Mouse (Mus musculus): Measurements from ENCODE around the gene Mtfp1.
"Not testable (repeated sequence)": the region's sequence is repeated elsewhere in the genome, so short reads cannot be mapped to it uniquely, and the experiment has no call there.

The Mtfp1 gene

DNA sequence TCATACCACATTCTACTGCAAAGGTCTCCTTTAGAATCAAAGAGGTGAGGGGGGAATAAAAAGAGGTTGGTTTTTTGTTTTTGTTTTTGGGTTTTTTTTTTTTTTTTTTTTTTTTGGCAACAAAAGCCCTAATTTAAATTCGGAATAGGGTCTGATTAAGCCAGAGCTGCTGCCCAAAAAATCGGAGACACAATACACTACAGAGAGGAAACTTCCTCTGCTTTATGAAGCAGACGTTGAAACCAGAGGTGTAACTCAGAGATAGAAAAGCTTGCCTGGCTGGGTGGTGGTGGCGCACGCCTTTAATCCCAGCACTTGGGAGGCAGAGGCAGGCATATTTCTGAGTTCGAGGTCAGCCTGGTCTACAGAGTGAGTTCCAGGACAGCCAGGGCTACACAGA lies 19.3 kb upstream of the Mtfp1 start:
- not testable (repeated sequence) for DNase-seq (ENCODE audit: low spot score in 2 of 2)

DNA sequence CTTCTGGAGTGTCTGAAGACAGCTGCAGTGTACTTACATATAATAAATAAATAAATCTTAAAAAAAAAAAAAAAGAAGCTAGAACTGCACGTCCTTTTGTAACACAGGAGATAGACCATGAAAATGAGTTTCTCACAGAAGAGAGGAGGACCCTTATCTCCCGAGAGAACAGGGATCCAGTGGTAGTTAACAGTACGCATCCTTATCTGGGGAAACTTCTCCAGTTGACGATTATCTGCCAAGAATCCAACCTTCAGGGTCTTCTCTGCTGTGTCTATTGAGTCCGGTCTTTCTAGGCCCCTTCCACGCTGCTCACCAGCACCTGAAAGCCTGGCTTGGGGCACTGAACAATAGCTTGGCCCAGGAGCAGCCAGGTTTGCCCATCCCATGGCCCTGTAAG lies 18.7 kb upstream of the Mtfp1 start:
- DNase-seq (ENCODE audit: low spot score in 2 of 2): no peak

DNA sequence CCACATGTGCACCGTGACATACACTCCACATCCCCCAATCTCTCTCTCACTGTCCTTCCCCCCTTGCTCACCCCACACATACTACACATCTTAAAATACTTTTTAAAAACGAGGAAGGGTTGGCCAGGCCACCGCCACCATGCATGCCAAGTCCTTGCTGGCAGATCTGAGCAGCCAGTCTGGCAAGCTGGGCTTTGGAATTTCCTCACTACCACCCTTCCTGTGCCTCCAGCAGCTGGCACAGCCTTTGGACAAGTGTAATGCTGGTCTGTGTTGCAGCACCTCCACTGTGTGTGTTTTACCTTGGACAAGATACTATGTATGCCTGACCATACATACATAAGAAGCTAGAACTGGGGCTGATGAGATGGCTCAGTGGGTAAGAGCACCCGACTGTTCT lies 18.3 kb upstream of the Mtfp1 start:
- no peak for DNase-seq (ENCODE audit: low spot score in 2 of 2)

DNA sequence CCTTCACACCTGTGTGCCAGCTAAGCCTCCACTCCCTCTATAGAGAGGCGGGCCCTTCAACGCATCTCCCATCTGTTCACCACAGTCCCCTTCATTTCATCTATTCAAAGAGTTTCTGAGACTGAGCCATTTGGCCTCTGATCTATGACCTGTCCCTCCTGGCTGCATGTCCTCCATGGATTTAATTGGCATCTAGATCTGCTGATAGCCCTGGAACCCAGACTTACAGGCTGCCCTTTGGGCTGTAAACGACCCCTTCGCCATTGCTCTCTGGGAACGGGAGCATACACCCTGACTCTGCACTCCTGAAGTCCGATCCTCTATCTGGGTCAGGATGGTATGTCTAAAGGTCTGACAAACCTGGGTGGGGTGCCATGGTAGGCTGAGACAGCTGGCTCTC lies 17.6 kb upstream of the Mtfp1 start:
- no peak for DNase-seq (ENCODE audit: low spot score in 2 of 2)

DNA sequence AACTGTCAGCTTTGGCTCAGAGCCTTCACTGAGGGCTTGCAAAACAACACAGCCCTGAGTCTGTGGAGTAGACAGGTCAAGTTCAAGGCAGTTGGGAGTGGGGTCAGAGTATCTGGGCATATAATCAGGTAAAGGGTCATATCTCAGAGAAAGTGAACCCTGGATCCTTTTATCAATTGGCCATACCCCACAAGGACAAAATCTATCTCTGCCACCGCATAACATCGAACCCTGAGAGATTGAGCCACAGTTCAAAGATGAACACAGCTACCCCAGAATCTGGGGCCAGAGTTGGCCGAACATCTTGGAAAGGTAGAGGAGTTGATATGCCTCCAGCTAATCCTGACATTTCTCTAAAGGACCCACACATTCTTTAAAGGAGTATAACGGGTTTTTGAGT lies 16.8 kb upstream of the Mtfp1 start:
- no peak for DNase-seq (ENCODE audit: low spot score in 2 of 2)

DNA sequence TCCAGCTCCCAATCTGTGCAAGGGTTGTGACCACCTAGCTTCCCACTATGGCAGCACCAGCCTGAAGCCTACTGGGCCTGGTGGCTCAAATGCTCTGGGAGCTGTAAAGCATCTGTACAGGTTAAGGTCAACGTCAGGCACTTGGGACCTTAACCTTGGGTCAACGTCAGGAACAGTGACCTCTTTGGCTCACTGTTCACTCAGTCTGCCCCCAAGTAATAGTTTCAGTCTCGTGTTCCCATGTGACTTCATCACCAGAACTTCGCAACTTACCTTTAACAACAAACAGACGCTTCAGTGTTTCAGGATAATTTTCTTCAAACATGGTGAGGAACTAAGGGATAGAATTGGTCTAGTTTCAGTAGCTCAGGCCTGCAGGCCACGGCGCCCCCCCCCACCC lies 13.4 kb upstream of the Mtfp1 start:
- DNase-seq (ENCODE audit: low spot score in 2 of 2): no peak

DNA sequence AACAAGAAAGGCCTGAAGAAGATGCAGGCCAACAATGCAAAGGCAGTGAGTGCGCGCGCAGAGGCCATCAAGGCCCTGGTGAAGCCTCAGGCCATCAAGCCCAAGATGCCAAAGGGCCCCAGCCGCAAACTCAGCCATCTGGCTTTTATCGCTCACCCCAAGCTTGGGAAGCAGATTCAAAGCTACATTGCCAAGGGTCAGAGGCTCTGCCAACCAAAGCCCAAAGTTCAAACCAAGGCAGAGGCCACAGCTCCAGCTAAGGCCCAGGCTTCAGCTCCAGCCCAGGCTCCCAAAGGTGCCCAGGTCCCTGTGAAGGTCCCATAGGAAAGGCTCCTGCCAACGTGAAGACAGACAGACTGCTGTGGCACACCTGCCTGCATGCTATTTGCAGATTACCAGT lies 12.7 kb upstream of the Mtfp1 start:
- DNase-seq (ENCODE audit: low spot score in 2 of 2): not testable (repeated sequence)

DNA sequence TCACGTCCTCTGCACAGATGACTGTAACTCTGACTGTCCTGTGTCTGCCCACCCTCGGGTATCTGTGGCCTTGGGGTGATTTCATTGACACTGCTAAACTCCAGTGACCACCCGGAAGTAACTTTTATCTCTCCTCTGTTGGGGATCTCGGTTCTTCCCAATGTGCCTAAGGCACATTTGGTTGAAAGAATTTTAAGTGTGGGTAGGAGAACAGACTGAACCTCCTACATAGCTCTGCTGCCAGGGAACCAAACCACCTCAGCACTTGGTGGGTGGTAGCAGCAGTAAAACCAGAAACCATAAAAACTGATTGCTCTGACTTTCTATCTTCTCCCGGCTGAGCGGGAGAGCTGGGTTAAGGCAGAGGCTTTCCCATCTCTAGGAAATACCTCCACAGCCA lies 10.2 kb upstream of the Mtfp1 start:
- DNase-seq (ENCODE audit: low spot score in 2 of 2): no peak

DNA sequence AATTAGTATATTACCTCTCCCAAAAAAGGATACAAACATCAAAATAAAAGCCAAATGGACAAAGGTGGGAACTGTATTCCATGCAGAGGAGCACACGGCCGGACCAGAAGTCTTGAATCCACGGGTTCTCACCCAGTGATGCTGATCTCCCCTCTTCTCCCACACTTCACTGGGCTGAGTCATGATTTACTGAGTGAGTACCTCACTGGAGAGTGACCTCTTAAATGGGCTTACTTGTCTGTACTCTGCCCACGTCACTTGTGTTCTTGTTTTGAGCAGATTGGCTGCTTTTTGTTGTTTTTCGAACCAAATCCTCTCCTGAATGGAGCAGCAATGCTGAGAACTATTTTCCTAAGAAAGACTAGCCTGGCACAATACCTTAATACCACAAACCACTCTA lies 9.7 kb upstream of the Mtfp1 start:
- DNase-seq (ENCODE audit: low spot score in 2 of 2): no peak

DNA sequence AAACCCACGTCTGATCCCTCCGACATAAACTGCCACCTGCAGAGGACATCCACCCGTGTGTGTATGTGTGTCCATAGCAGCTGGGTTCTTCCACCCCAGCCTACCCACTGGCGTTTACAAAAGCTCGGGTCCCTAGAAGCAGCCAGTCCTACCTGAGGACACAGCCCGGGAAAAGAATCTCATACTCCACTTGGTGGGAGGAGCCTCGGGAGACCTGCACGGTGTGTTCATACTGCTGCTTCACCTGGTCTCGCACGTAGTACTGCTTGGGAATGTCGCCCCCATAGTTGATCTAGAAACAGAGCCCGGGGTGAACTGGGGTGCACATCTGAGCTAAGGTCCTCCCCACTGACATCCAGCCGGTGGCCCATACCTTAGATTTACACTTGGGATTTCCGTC lies 8.3 kb upstream of the Mtfp1 start:
- DNase-seq (ENCODE audit: low spot score in 2 of 2): no peak

DNA sequence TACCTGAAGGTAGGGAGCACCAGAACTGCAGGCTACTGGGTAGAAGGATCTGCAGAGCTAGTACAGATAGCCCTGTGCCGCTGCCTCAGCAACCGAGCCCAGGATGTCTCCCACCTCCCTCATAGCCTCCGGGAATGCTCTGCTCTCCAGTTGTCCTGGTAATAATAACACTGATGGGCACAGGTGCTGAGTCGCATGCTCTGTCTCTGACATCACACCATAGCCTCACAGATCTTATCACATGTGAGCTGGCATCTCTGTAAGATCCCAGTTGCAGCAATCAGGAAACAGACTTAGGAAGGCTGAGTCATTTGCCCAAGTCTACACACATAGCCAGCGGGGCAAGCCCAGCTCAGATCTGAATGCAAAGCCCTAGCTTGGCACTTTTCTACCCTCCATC lies 6.6 kb upstream of the Mtfp1 start:
- DNase-seq (ENCODE audit: low spot score in 2 of 2): no peak

DNA sequence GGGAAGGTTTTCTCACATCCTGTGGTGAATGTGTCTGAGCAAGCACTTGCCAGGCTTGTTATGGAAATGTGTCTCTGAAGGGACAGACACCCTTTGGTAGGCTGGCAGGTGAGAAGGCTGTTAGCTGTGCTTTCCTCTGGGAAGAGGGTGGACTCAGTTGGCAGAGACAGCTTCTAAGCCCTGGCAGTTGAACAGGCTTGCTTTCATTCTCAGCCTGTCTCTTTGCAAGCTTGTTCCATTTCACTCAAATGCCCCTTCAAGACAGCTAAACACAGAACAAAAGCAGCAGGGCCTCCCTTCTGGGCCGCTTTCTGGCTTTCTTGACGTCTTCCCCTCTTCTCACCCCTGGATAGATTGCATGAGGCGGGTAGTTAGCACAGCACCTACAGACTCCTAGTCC lies 4.2 kb upstream of the Mtfp1 start:
- no peak for DNase-seq (ENCODE audit: low spot score in 2 of 2)

DNA sequence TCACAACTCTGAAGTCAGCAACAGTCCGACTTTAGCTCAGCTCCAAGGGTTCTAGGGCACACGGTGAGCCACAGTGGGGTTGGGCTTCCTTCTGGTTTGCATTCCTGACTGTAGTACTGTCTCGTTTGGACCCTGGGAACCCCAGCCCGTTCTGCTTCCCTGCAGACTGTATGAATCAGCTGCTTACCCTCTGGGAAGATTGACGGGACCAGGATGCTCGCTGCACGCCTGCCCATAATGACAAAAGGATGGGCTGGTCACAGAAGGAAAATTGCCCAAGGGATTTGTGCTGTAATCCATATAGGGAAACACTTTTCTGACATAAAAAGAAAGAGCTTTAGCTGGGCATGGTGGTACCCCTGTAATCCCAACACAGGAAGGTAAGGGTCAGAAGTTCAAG lies 3.6 kb upstream of the Mtfp1 start:
- DNase-seq (ENCODE audit: low spot score in 2 of 2): no peak

DNA sequence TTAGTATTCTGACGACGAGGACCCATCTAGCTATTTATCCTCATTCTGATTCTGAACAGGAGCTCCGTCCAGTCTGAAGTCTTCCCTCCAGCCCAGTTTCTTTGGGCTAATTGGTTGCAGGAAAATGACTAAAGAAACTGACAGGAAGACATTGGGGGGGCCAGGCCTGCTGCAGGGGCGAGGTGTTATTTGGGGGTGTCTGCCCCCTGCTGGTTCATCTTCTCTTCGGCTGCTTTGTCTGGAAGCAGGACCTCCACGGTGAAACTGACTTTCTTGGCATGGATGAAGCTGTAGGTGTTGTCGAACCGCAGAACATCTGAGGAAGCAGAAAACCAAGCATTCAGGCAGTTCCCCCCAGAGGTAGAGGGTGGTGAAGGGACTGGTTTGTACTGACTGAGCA lies 2.9 kb upstream of the Mtfp1 start:
- no peak for DNase-seq (ENCODE audit: low spot score in 2 of 2)

DNA sequence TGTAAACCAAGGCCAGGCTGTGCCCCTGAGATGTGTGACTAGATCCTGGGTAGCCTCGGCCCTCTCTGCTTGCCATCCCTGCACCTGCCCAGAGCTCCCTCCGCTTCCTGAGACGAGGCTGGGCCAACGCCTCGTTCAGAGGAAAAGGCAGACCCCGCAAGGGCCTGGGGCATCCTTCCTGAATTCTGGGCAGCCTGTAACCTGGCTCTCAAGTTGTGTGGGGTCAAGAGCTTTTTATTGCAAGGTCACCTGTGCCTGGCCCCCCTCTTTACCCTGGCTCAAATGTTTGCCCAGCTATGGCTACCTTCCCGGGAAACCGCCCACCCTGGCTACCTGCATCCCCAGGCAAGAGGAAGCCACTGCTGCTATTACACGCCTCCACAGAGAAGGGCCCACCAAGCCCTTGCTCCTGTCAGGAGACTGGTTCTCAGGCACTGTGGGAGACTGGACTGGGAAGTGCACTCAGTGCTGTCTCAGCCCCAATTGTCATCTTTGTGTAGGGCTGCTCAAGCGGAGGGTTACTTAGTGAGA lies 1.9 kb upstream of the Mtfp1 start:
- DNase-seq (ENCODE audit: low spot score in 2 of 2): no peak

DNA sequence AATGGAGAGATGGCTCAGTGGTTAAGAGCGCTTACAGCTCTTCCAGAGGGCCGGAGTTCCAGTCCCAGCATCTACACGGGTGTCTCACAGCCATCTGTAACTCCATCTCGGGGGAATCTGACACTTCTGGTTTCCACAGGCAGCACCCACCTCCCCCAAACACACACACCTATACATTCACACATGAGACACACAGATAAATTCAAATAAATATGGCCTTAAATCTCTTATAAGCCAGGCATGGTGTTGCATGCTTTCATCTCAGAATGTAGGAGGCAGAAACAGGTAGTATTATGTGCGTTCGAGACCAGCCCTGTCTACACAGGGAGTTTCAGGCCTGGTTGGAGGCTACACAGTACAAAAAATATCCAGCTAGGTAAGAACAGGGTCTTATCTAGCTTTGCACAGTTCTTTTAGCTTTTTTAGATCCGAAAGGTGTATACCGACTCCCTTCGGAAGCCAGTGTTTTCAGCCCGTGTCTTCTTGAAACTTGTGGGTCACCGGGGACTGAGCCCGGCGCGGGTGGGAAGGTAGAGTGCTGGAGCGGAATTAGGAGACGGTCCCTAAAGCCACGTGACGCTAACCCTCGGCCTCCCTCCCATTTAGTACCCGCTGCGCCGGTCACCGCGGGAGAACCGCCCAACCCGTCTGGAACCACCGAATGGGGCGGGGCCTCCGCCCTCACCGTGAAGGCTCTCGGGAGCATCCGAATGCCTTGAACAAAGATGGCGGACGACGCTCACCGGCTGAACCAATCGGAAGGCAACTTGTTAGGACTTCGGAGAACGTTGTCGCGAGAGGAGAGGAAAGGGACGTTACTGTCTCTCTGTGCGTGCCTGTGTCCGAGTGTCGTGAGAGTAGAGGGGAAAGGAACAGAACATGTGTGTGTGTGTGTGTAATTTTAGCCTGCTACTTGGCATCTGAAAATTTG lies 1.1 kb upstream of the Mtfp1 start:
- DNase-seq (ENCODE audit: low spot score in 2 of 2): peak; percentile 98

DNA sequence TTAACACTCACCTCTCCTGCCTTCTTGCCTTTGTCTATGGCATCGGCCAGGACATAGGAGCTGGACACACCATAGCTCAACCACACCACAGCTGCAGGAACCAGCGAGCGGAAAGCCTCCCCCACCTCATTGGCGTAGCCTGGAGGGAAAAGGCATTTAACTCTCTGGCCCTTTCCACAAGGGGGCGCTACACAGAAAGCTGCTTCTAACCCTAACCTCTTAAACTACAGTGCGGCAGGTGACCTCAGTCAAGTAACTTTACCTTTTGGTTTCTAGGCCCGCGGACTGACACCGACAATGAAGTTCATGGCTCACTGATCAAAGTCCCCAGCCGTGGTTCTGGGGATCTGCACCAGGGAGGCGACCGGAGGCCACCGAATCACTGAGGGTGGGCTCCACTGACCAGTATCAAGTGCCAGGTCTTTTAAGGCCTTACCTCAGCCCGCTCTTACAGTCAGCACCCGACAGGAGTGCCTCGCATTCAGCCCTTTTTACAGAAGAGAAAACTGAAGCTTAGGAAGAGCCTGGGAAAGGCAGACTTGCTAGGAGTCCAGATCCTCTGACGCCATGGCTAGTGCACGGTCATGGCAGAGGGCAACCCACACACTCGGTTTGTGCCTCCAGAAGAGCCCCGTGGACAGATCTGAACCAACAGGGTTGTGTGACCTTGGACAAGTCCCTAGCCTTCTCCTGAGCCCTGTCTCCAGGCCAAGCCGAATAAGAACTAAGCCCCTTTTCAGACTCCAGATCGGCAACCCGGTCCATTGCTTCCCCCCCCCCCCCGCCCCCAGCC lies 671 bp downstream of the Mtfp1 start:
- DNase-seq (ENCODE audit: low spot score in 2 of 2): peak; percentile 41 to 65

DNA sequence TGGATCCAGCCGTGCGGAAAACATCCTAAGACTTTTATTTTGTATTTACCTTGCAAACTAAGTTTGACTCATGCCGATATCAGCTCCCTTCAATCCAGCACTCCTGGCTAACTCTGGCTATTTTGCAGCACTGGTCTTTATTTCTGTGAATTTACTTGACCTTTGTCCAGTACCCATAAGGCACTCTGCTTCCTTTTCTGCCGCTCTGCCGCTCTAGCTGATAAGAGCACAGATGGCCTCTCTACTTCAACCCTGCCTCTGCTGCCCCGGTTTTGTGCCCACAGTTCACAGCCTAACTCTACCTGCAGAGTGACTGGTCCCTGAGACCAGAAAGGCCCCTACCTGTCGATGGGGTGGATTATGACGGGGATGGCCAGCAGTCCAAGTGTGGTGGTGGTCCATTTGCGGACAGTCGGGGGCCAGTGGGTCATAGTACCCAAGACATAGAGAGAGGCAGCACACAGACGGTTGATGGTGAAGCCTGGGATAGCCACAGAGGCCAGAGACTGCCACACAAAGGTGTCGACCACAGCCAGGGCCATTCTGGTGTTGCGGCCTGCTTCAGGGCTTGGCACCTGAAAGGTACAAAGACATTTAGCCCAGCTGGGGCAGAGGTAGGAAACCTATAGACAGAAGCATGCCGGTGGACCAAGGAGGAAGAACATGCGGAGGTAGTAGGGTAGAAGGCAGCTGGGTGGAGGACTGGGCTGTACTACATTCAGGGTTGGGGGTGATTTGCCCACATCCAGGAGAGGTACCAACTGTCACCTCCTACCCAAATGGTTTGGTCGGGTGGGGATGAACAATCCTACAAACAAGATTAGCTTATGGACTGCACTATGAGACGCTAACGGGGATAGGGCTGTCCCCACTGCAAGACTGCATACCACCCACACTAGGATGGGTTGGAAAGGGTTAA lies 1.5 kb downstream of the Mtfp1 start:
- DNase-seq (ENCODE audit: low spot score in 2 of 2): no peak

DNA sequence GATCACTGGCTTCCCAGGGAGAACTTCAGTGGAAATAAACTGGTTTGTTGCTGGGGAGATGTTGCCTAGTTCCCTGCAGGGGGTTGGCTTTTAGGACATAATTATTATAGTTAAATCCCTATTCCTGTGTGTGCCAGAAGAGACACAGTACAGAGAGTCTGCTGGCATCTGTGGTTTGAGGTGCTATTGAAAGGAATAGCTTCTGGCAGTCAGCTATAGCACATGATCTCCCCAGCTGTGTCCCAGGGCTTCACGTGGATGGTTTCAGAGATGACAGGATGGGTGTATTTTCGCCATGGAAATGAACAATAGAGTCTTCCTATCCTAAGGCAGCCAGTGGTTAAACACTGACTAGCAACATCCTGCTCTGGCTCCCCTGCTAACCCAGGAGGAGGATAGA lies 8.0 kb downstream of the Mtfp1 start:
- DNase-seq (ENCODE audit: low spot score in 2 of 2): no peak

DNA sequence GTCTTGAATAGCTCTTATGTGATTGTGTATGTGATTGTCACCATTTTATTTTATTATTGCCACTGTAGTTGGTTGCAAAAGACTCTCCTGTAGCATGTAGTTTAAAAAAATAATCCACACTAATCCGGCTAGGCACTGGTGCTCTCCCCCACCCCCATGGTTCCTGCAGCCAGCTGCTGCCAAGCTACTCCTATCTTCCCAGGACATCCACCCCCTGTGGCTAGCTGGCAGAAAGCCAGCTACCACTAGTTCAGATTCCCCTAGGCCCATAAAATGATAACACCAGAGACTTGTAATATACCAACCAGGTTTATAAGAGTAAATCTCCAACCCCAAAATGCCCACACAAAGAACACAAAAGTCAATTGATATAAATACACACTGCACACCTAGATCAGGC lies 9.0 kb downstream of the Mtfp1 start:
- no peak for DNase-seq (ENCODE audit: low spot score in 2 of 2)

DNA sequence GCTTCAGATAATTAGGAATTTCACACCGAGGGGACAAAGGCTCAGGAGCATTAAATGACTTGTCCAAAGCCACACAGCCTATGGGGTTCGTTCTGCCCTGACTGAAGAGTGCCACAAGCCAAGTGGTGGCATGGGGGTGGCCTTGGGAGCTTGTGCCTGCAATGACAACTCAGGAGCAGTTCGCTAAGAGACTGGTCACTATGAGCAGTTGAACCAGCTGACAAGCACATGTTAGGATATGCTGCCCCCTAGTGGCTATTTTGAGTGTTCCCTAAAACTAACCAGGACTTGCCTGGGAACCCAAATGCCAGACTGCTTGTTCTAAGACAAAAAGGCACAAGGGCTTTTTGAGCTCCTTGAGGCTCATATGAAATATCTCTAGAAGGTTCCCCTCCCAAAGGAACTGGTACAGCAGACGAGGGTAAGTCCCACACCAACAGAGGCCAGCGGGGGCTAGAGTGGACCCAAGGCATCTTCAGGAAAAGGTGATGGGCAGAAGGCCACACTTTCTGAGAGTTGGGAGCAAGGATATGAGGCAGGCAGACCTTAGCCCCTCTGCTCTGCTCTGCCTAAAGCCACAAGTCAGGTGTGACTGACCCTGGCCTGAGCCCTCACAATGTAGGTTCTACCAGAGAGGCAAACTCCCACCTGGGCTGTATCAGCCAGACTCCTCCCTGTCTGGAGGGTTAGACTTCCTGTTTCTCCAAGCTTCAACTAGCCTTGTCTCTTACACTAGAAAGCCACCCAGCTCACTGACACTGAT lies 11.7 kb downstream of the Mtfp1 start:
- peak; percentile 34 to 43 for DNase-seq (ENCODE audit: low spot score in 2 of 2)
